Mouse (Mus musculus) lung, postnatal 0 days (tissue): Measurements from ENCODE around the gene Depdc1b. TPM values are rescaled to one million over a fixed set of nuclear protein-coding genes. Genes with fewer than 3 reads are reported as not detected.

Source experiments
- ATAC-seq: fragments of 200-750 bp; cut with Nextera tagmentation; 2 replicates; pipeline ENCODE4 v1.8.0; 2017; ENCODE audit warnings: moderate library complexity
- DNase-seq: peaks from one replicate; pipeline ENCODE4 v3.0.0-alpha.2; 2016; ENCODE audit warnings: low spot score
- H3K27ac ChIP-seq: fragments of 300-500 bp; sonication (generic); 2 replicates; pipeline ENCODE4 v1.5.1; 2014; ENCODE audit warnings: antibody characterized with exemption, mild to moderate bottlenecking, low read length, mixed read lengths
- H3K27me3 ChIP-seq: fragments of 300-500 bp; sonication (generic); replicated peaks from 2 replicates; pipeline ENCODE4 v1.6.1; 2014; ENCODE audit warnings: low read length, mixed read lengths; ENCODE audit not compliant: insufficient read depth
- H3K36me3 ChIP-seq: fragments of 300-500 bp; sonication (generic); 2 replicates; pipeline ENCODE4 v1.6.1; 2014; ENCODE audit warnings: low read length, mixed read lengths; ENCODE audit not compliant: insufficient read depth
- H3K4me1 ChIP-seq: fragments of 300-500 bp; sonication (generic); 2 replicates; pipeline ENCODE4 v1.6.1; 2014; ENCODE audit warnings: antibody characterized with exemption, low read depth, low read length, mixed read lengths; ENCODE audit not compliant: insufficient read depth
- H3K4me2 ChIP-seq: fragments of 300-500 bp; sonication (generic); replicated peaks from 2 replicates; pipeline ENCODE4 v1.6.1; 2014; ENCODE audit warnings: low read depth, mild to moderate bottlenecking, low read length, moderate library complexity, mixed read lengths
- H3K4me3 ChIP-seq: fragments of 300-500 bp; sonication (generic); 2 replicates; pipeline ENCODE4 v1.5.1; 2014; ENCODE audit warnings: low read depth, low read length
- H3K9ac ChIP-seq: fragments of 300-500 bp; sonication (generic); replicated peaks from 2 replicates; pipeline ENCODE4 v1.6.1; 2014; ENCODE audit warnings: low read depth, mild to moderate bottlenecking
- H3K9me3 ChIP-seq: fragments of 300-500 bp; sonication (generic); 2 replicates; pipeline ENCODE4 v1.6.1; 2016; ENCODE audit warnings: low read length, mixed read lengths
- CTCF ChIP-seq: IDR thresholded peaks from 2 replicates; pipeline ENCODE4 v1.5.1; 2016; ENCODE audit warnings: antibody characterized with exemption, mild to moderate bottlenecking
- EP300 ChIP-seq: IDR thresholded peaks from 2 replicates; pipeline ENCODE4 v1.6.1; 2016; ENCODE audit warnings: antibody characterized with exemption, mild to moderate bottlenecking, control low read depth
- WGBS: fragments of 180-500 bp; shearing (Covaris S2); extraction: QIAGEN DNeasy Blood & Tissue Kit; methylation state at CpG from one replicate; pipeline ENCODE4 v1.1.7; 2014; 5-methylcytosine and 5-hydroxymethylcytosine counted together
- polyA plus RNA-seq: library from polyadenylated mRNA; unstranded; fragments of >200 nt; fragmentation: Nextera tagmentation; extraction: Ambion mirVana; gene quantifications from 2 replicates; pipeline ENCODE4 v1.2.1, GENCODE M21; 2015

Gene Depdc1b
- polyA plus RNA-seq, 1 experiment from 2014 or later: 0.70 TPM

GRCm38 (mm10) chr13:108323317-108323716 lies 7.2 kb downstream of the Depdc1b start:
- H3K4me3 ChIP-seq: no peak overlapping the region
- H3K9ac ChIP-seq: no peak overlapping the region
- no peak for TF ChIP-seq EP300
- DNase-seq (no peak), ATAC-seq (no peak)
- no peaks in the 10 kb centered on the region for H3K27me3 ChIP-seq
- H3K36me3 ChIP-seq: no peaks in the 10 kb centered on the region
- H3K4me1 ChIP-seq: no peaks in the 10 kb centered on the region
- H3K9me3 ChIP-seq: no peaks in the 10 kb centered on the region
- no peak overlapping the region for H3K4me2 ChIP-seq
- 85% methylated on average over 2 of the region's 2 CpGs for WGBS
- no peak overlapping the region for H3K27ac ChIP-seq

- H3K27ac ChIP-seq: no peak overlapping the region
- no peaks in the 10 kb centered on the region for H3K9me3 ChIP-seq
- no peak for DNase-seq
- no peaks in the 10 kb centered on the region for H3K36me3 ChIP-seq
- H3K27me3 ChIP-seq: no peaks in the 10 kb centered on the region
- H3K4me2 ChIP-seq: no peak overlapping the region
- 92% methylated on average over 22 of the region's 22 CpGs for WGBS
- H3K4me3 ChIP-seq: no peak overlapping the region
- no peak for ATAC-seq
- TF ChIP-seq CTCF: no peak
- TF ChIP-seq EP300: no peak
- no peaks in the 10 kb centered on the region for H3K4me1 ChIP-seq
- no peak overlapping the region for H3K9ac ChIP-seq
Observed at GRCm38 (mm10) chr13:108323866-108324829, 8.0 kb downstream of the Depdc1b start.

GRCm38 (mm10) chr13:108325871-108326270 lies 9.7 kb downstream of the Depdc1b start:
- no peaks in the 10 kb centered on the region for H3K4me1 ChIP-seq
- no peak overlapping the region for H3K4me2 ChIP-seq
- 90% methylated on average over 5 of the region's 5 CpGs for WGBS
- ATAC-seq (no peak), DNase-seq (no peak)
- TF ChIP-seq CTCF: no peak
- no peak for TF ChIP-seq EP300
- H3K36me3 ChIP-seq: no peaks in the 10 kb centered on the region
- H3K9me3 ChIP-seq: no peaks in the 10 kb centered on the region
- H3K4me3 ChIP-seq: no peak overlapping the region
- H3K27me3 ChIP-seq: no peaks in the 10 kb centered on the region
- no peak overlapping the region for H3K9ac ChIP-seq
- no peak overlapping the region for H3K27ac ChIP-seq

- H3K4me2 ChIP-seq: no peak overlapping the region
- no peak overlapping the region for H3K4me3 ChIP-seq
- TF ChIP-seq EP300 (no peak), CTCF (no peak)
- ATAC-seq: no peak
- no peak overlapping the region for H3K9ac ChIP-seq
- DNase-seq: no peak
- no peak overlapping the region for H3K27ac ChIP-seq
- H3K27me3 ChIP-seq: no peaks in the 10 kb centered on the region
- 90% methylated on average over 10 of the region's 10 CpGs for WGBS
- H3K9me3 ChIP-seq: no peaks in the 10 kb centered on the region
- no peaks in the 10 kb centered on the region for H3K36me3 ChIP-seq
- H3K4me1 ChIP-seq: no peaks in the 10 kb centered on the region
Observed at GRCm38 (mm10) chr13:108326351-108326750, 10.2 kb downstream of the Depdc1b start.

- DNase-seq: no peak
- TF ChIP-seq EP300 (no peak), CTCF (no peak)
- 77% methylated on average over 7 of the region's 7 CpGs for WGBS
Observed at GRCm38 (mm10) chr13:108327047-108327446, 10.9 kb downstream of the Depdc1b start.

GRCm38 (mm10) chr13:108328406-108329180 lies 12.5 kb downstream of the Depdc1b start:
- H3K36me3 ChIP-seq: no peaks in the 10 kb centered on the region
- 90% methylated on average over 21 of the region's 21 CpGs for WGBS
- H3K9me3 ChIP-seq: no peaks in the 10 kb centered on the region
- H3K4me1 ChIP-seq: no peaks in the 10 kb centered on the region
- H3K4me2 ChIP-seq: no peak overlapping the region
- no peak overlapping the region for H3K9ac ChIP-seq
- TF ChIP-seq CTCF: no peak
- no peak for TF ChIP-seq EP300
- DNase-seq: no peak
- H3K27ac ChIP-seq: no peak overlapping the region
- H3K27me3 ChIP-seq: no peaks in the 10 kb centered on the region
- ATAC-seq: no peak
- H3K4me3 ChIP-seq: no peak overlapping the region

More at GRCm38 (mm10) chr13:108327047-108327446, 10.9 kb downstream of the Depdc1b start:
- Histone ChIP-seq H3K4me2 (no peak overlapping the region), H3K27ac (no peak overlapping the region), H3K4me1 (no peaks in the 10 kb centered on the region), H3K27me3 (no peaks in the 10 kb centered on the region), H3K36me3 (no peaks in the 10 kb centered on the region), H3K9me3 (no peaks in the 10 kb centered on the region), H3K9ac (no peak overlapping the region), H3K4me3 (no peak overlapping the region)
- no peak for ATAC-seq
